Mouse (Mus musculus) heart, postnatal 0 days (tissue): ENCODE data around the gene Zfp697. TPM values are rescaled to one million over a fixed set of nuclear protein-coding genes. Genes with fewer than 3 reads are reported as not detected.
"Not testable (repeated sequence)": the region's sequence is repeated elsewhere in the genome, so short reads cannot be mapped to it uniquely, and the experiment has no call there.

Source experiments
- ATAC-seq: fragments of 200-750 bp; cut with Nextera tagmentation; 2 replicates; pipeline ENCODE4 v1.8.0; 2017; ENCODE audit warnings: low read depth, moderate number of reproducible peaks, moderate library complexity; ENCODE audit not compliant: insufficient read depth
- DNase-seq: peaks from one replicate; pipeline ENCODE4 v3.0.0-alpha.2; 2016; ENCODE audit warnings: low spot score
- H3K27ac ChIP-seq: fragments of 300-500 bp; sonication (generic); 2 replicates; pipeline ENCODE4 v1.5.1; 2014; ENCODE audit warnings: low read depth, mild to moderate bottlenecking
- H3K27me3 ChIP-seq: fragments of 300-500 bp; sonication (generic); 2 replicates; pipeline ENCODE4 v1.6.1; 2014; ENCODE audit warnings: low read length, mixed read lengths; ENCODE audit not compliant: control insufficient read depth, insufficient read depth
- H3K36me3 ChIP-seq: fragments of 300-500 bp; sonication (generic); replicated peaks from 2 replicates; pipeline ENCODE4 v1.6.1; 2014; ENCODE audit warnings: low read length, mixed read lengths; ENCODE audit not compliant: control insufficient read depth, insufficient read depth
- H3K4me1 ChIP-seq: fragments of 300-500 bp; sonication (generic); 2 replicates; pipeline ENCODE4 v1.6.1; 2014; ENCODE audit warnings: antibody characterized with exemption; ENCODE audit not compliant: control insufficient read depth, insufficient read depth
- H3K4me2 ChIP-seq: fragments of 300-500 bp; sonication (generic); 2 replicates; pipeline ENCODE4 v1.6.1; 2014; ENCODE audit warnings: low read depth, mild to moderate bottlenecking, low read length, moderate library complexity
- H3K4me3 ChIP-seq: fragments of 300-500 bp; sonication (generic); 2 replicates; pipeline ENCODE4 v1.5.1; 2014; ENCODE audit warnings: low read depth, low read length
- H3K9ac ChIP-seq: fragments of 300-500 bp; sonication (generic); replicated peaks from 2 replicates; pipeline ENCODE4 v1.6.1; 2014; ENCODE audit warnings: low read depth, low read length, mixed read lengths
- H3K9me3 ChIP-seq: fragments of 300-500 bp; sonication (generic); replicated peaks from 2 replicates; pipeline ENCODE4 v1.6.1; 2016; ENCODE audit warnings: low read length; ENCODE audit not compliant: control insufficient read depth
- CTCF ChIP-seq: IDR thresholded peaks from 2 replicates; pipeline ENCODE4 v1.5.1; 2016; ENCODE audit warnings: antibody characterized with exemption, control low read depth, low read depth
- EP300 ChIP-seq: IDR thresholded peaks from 2 replicates; pipeline ENCODE4 v1.6.1; 2016; ENCODE audit warnings: antibody characterized with exemption, low read depth
- WGBS: fragments of 180-500 bp; shearing (Covaris S2); extraction: QIAGEN DNeasy Blood & Tissue Kit; methylation state at CpG from one replicate; pipeline ENCODE4 v1.1.7; 2014; 5-methylcytosine and 5-hydroxymethylcytosine counted together
- polyA plus RNA-seq: library from polyadenylated mRNA; unstranded; fragments of >200 nt; fragmentation: Nextera tagmentation; extraction: Ambion mirVana; gene quantifications from 2 replicates; pipeline ENCODE4 v1.2.1, GENCODE M21; 2015
- total RNA-seq: library from RNA; depleted of rRNA; stranded (reverse); fragments of >200 nt; gene quantifications from 2 replicates; pipeline ENCODE4 v1.2.3, GENCODE M21; 2014; ENCODE audit warnings: low replicate concordance

Gene Zfp697
- total and polyA plus RNA-seq, 2 experiments from 2014 or later: 9.4 to 20.8 TPM

- no peak within 1 kb of the TSS for H3K9ac ChIP-seq
These were observed 342.1 kb downstream of the Zfp697 start, which contains the start of gene Hsd3b2 for GRCm38 (mm10) chr3:98724376-98724775. Hsd3b2 (minus strand) TSS chr3:98724543.

GRCm38 (mm10) chr3:98726281-98726680, 344.0 kb downstream of the Zfp697 start:
- no peak overlapping the region for H3K4me2 ChIP-seq
- 56% methylated on average over 2 of the region's 2 CpGs for WGBS
- no peaks in the 10 kb centered on the region for H3K27me3 ChIP-seq
- no peak overlapping the region for H3K27ac ChIP-seq
- DNase-seq (no peak), ATAC-seq (no peak)
- no peaks in the 10 kb centered on the region for H3K36me3 ChIP-seq
- no peak overlapping the region for H3K4me3 ChIP-seq
- H3K9me3 ChIP-seq: no peaks in the 10 kb centered on the region
- no peak for TF ChIP-seq EP300
- TF ChIP-seq CTCF: no peak
- no peak overlapping the region for H3K9ac ChIP-seq
- H3K4me1 ChIP-seq: no peaks in the 10 kb centered on the region

More at GRCm38 (mm10) chr3:98724376-98724775, 342.1 kb downstream of the Zfp697 start, which contains the start of gene Hsd3b2:
- H3K27ac ChIP-seq: no peak within 1 kb of the TSS
- H3K4me3 ChIP-seq: no peak within 1 kb of the TSS
- DNase-seq (no peak), ATAC-seq (no peak)
- no peak for TF ChIP-seq EP300
- no peak for TF ChIP-seq CTCF
- H3K27me3 ChIP-seq: no peaks in the 10 kb centered on the region
- H3K4me1 ChIP-seq: no peaks in the 10 kb centered on the region
- H3K4me2 ChIP-seq: no peak within 1 kb of the TSS
- WGBS: 58% methylated on average over 1 of the region's 1 CpGs
- no peaks in the 10 kb centered on the region for H3K9me3 ChIP-seq
- H3K36me3 ChIP-seq: no peaks in the 10 kb centered on the region

- Histone ChIP-seq H3K27ac (no peak overlapping the region), H3K36me3 (no peaks in the 10 kb centered on the region), H3K4me1 (no peaks in the 10 kb centered on the region), H3K9me3 (no peaks in the 10 kb centered on the region), H3K4me3 (no peak overlapping the region), H3K4me2 (no peak overlapping the region), H3K9ac (no peak overlapping the region), H3K27me3 (no peaks in the 10 kb centered on the region)
- no peak for DNase-seq
- TF ChIP-seq CTCF: no peak
- TF ChIP-seq EP300: no peak
- 85% methylated on average over 2 of the region's 2 CpGs for WGBS
- no peak for ATAC-seq
These were observed 351.5 kb downstream of the Zfp697 start for GRCm38 (mm10) chr3:98733724-98734123.

GRCm38 (mm10) chr3:98734340-98734739, 352.1 kb downstream of the Zfp697 start:
- Histone ChIP-seq H3K9ac (no peak overlapping the region), H3K4me3 (no peak overlapping the region), H3K27ac (no peak overlapping the region), H3K36me3 (no peaks in the 10 kb centered on the region), H3K4me2 (no peak overlapping the region), H3K4me1 (no peaks in the 10 kb centered on the region), H3K27me3 (no peaks in the 10 kb centered on the region), H3K9me3 (no peaks in the 10 kb centered on the region)
- 72% methylated on average over 4 of the region's 4 CpGs for whole genome bisulfite sequencing
- ATAC-seq: no peak
- TF ChIP-seq CTCF: no peak
- TF ChIP-seq EP300: no peak
- no peak for DNase-seq

- H3K4me2 ChIP-seq, H3K36me3 ChIP-seq, H3K4me1 ChIP-seq, H3K4me3 ChIP-seq, DNase-seq, H3K9me3 ChIP-seq, ATAC-seq, H3K27me3 ChIP-seq, H3K27ac ChIP-seq, H3K9ac ChIP-seq: not testable (repeated sequence)
- WGBS: 58% methylated on average over 1 of the region's 1 CpGs
These were observed 358.8 kb downstream of the Zfp697 start for GRCm38 (mm10) chr3:98741043-98741442.

- no peak for DNase-seq
- no peak overlapping the region for H3K4me2 ChIP-seq
- no peaks in the 10 kb centered on the region for H3K36me3 ChIP-seq
- TF ChIP-seq EP300 (no peak), CTCF (no peak)
- WGBS: 57% methylated on average over 2 of the region's 2 CpGs
- ATAC-seq: no peak
- H3K27ac ChIP-seq: no peak overlapping the region
- no peak overlapping the region for H3K4me3 ChIP-seq
- H3K4me1 ChIP-seq: no peaks in the 10 kb centered on the region
- no peak overlapping the region for H3K9ac ChIP-seq
- no peaks in the 10 kb centered on the region for H3K27me3 ChIP-seq
- no peaks in the 10 kb centered on the region for H3K9me3 ChIP-seq
These were observed 369.9 kb downstream of the Zfp697 start for GRCm38 (mm10) chr3:98752171-98752570.
